Comparison of ENCODE assay signal across 8 mouse cellular contexts in genomic region chr2:76114734-76115133, GRCm38 (mm10).
DNase-seq lines count a peak whose midpoint lies in the region; ATAC-seq and TF ChIP-seq lines count a peak whose summit lies in the region.

No protein-coding gene starts in this region.

- no peak for TF ChIP-seq EP300 in heart, adult 2 months (IDR thresholded peaks at IDR 0.05; ENCODE audit: insufficient read depth, low read depth, low read length)

- no peak overlapping the region for H3K4me3 ChIP-seq in heart, adult 2 months
- no peak overlapping the region for H3K4me3 ChIP-seq in heart, embryonic 11.5 days (ENCODE audit: low read depth, low read length)
- no peak overlapping the region for H3K4me3 ChIP-seq in hindbrain, postnatal 0 days (ENCODE audit: low read length)
- H3K4me3 ChIP-seq in neural tube, embryonic 11.5 days (ENCODE audit: low read depth, low read length), result no peak overlapping the region

- TF ChIP-seq CTCF in heart, adult 2 months (IDR thresholded peaks at IDR 0.05), result peak; percentile 89
- peak; percentile 88 for TF ChIP-seq CTCF in hindbrain, postnatal 0 days (IDR thresholded peaks at IDR 0.05; ENCODE audit: low read depth)

- 17% methylated on average over 6 of the region's 6 CpGs for WGBS in heart, adult 2 months
- 18% methylated on average over 6 of the region's 6 CpGs for WGBS in heart, embryonic 11.5 days (ENCODE audit: insufficient replicate concordance)
- WGBS in hindbrain, postnatal 0 days, result 20% methylated on average over 6 of the region's 6 CpGs
- 25% methylated on average over 6 of the region's 6 CpGs for WGBS in neural tube, embryonic 11.5 days

- H3K27ac ChIP-seq in heart, adult 2 months, result no peak overlapping the region
- H3K27ac ChIP-seq in heart, embryonic 11.5 days (ENCODE audit: low read depth, low read length), result no peak overlapping the region
- H3K27ac ChIP-seq in hindbrain, postnatal 0 days, result no peak overlapping the region
- H3K27ac ChIP-seq in neural tube, embryonic 11.5 days (ENCODE audit: low read depth, low read length), result no peak overlapping the region

- peak; percentile 20 to 27 for DNase-seq in heart, adult 2 months
- peak; percentile 15 for DNase-seq in right cerebral cortex, adult 18-20 months
- DNase-seq in right cerebral cortex, postnatal 14 days, result no peak
- DNase-seq in hindbrain, postnatal 0 days (ENCODE audit: low spot score), result peak; percentile 57
- peak; percentile 48 for DNase-seq in neural tube, embryonic 11.5 days (ENCODE audit: low spot score)
- no peak for DNase-seq in gastrocnemius, postnatal 36 days

- no peaks in the 10 kb centered on the region for H3K4me1 ChIP-seq in heart, adult 2 months (ENCODE audit: control insufficient read depth, insufficient read depth, low read length)
- H3K4me1 ChIP-seq in heart, embryonic 11.5 days (ENCODE audit: control insufficient read depth, insufficient read depth, low read length), result peaks cover 2% of the 10 kb centered on the region
- no peaks in the 10 kb centered on the region for H3K4me1 ChIP-seq in hindbrain, postnatal 0 days (ENCODE audit: insufficient read depth, low read length)
- H3K4me1 ChIP-seq in neural tube, embryonic 11.5 days (ENCODE audit: control insufficient read depth, insufficient read depth, low read length), result no peaks in the 10 kb centered on the region

- H3K9ac ChIP-seq in heart, adult 2 months (ENCODE audit: low read depth, low read length), result no peak overlapping the region
- no peak overlapping the region for H3K9ac ChIP-seq in heart, embryonic 11.5 days (ENCODE audit: low read depth, low read length)
- no peak overlapping the region for H3K9ac ChIP-seq in hindbrain, postnatal 0 days (replicated peaks; ENCODE audit: low read length)
- H3K9ac ChIP-seq in neural tube, embryonic 11.5 days (ENCODE audit: low read length), result no peak overlapping the region

- no peak overlapping the region for H3K4me2 ChIP-seq in heart, embryonic 11.5 days
- H3K4me2 ChIP-seq in hindbrain, postnatal 0 days (ENCODE audit: low read depth, low read length), result no peak overlapping the region
- no peak overlapping the region for H3K4me2 ChIP-seq in neural tube, embryonic 11.5 days (ENCODE audit: low read depth)

- no peaks in the 10 kb centered on the region for H3K9me3 ChIP-seq in heart, embryonic 11.5 days (replicated peaks; ENCODE audit: control insufficient read depth, low read length)
- no peaks in the 10 kb centered on the region for H3K9me3 ChIP-seq in hindbrain, postnatal 0 days (ENCODE audit: low read length)
- no peaks in the 10 kb centered on the region for H3K9me3 ChIP-seq in neural tube, embryonic 11.5 days (ENCODE audit: control insufficient read depth, low read length)

- no peak for ATAC-seq in heart, embryonic 11.5 days (replicated peaks; ENCODE audit: insufficient number of reproducible peaks, low FRiP score, low TSS enrichment)
- peak; percentile 81 for ATAC-seq in activated CD4-positive, CD25-positive, alpha-beta regulatory T cell, adult 4 months
- ATAC-seq in hindbrain, postnatal 0 days, result no peak
- no peak for ATAC-seq in neural tube, embryonic 11.5 days (ENCODE audit: insufficient read depth, low FRiP score, low TSS enrichment)

- H3K79me2 ChIP-seq in heart, adult 2 months (replicated peaks; ENCODE audit: control insufficient read depth, insufficient read depth, low read length), result no peaks in the 10 kb centered on the region

- no peaks in the 10 kb centered on the region for H3K36me3 ChIP-seq in heart, adult 2 months (ENCODE audit: control insufficient read depth, insufficient read depth, low read length)
- H3K36me3 ChIP-seq in heart, embryonic 11.5 days (ENCODE audit: control insufficient read depth, insufficient read depth, low read length), result no peaks in the 10 kb centered on the region
- no peaks in the 10 kb centered on the region for H3K36me3 ChIP-seq in hindbrain, postnatal 0 days (ENCODE audit: insufficient read depth, low read length)
- H3K36me3 ChIP-seq in neural tube, embryonic 11.5 days (ENCODE audit: control insufficient read depth, insufficient read depth, low read length), result no peaks in the 10 kb centered on the region

- H3K27me3 ChIP-seq in heart, adult 2 months (ENCODE audit: control insufficient read depth, insufficient read depth, low read length), result no peaks in the 10 kb centered on the region
- H3K27me3 ChIP-seq in heart, embryonic 11.5 days (ENCODE audit: control insufficient read depth, insufficient read depth, low read length), result no peaks in the 10 kb centered on the region
- H3K27me3 ChIP-seq in hindbrain, postnatal 0 days (ENCODE audit: insufficient read depth, low read length), result no peaks in the 10 kb centered on the region
- H3K27me3 ChIP-seq in neural tube, embryonic 11.5 days (ENCODE audit: control insufficient read depth, insufficient read depth, low read length), result no peaks in the 10 kb centered on the region

- intact Hi-C loops in heart, adult 2 months (cut with DNase I), result no loop called here
- intact Hi-C loops in gastrocnemius, postnatal 36 days (cut with DNase I), result no loop called here

- TF ChIP-seq POLR2A in heart, adult 2 months (IDR thresholded peaks at IDR 0.05; ENCODE audit: insufficient read depth, low read depth, low read length), result no peak

Comparison
In these comparisons a context has a peak if more than half of its experiments do, and no peak if none do; other contexts are left out.
1. DNase-seq: peak in heart, adult 2 months (2 of 2), right cerebral cortex, adult 18-20 months (single experiment), hindbrain, postnatal 0 days (single experiment) and neural tube, embryonic 11.5 days (single experiment); none in right cerebral cortex, postnatal 14 days (single experiment) and gastrocnemius, postnatal 36 days (0 of 2).